Mouse (Mus musculus) layer of hippocampus, postnatal 10 days (tissue): ENCODE data around the gene Mindy4. TPM values are rescaled to one million over a fixed set of nuclear protein-coding genes. Genes with fewer than 3 reads are reported as not detected.

Experiments
- DNase-seq, 2 experiments: peaks; one replicate each; pipeline ENCODE4 v3.0.0; 2021; ENCODE audit warnings: low spot score in 2 of 2
- microRNA-seq, 2 experiments: library from miRNA; unstranded; fragments of <30 nt; microRNA quantifications; one replicate each; pipeline ENCODE4 v1.2.0; 2021
- total RNA-seq, 2 experiments: library from RNA; stranded (reverse); gene quantifications; 2 replicates each; pipeline ENCODE4 v1.2.3; 2021

The Mindy4 gene
- total RNA-seq, 2 experiments from 2014 or later: 10.9 to 12.5 TPM

GRCm38 (mm10) chr6:55367126-55367525 is 163.9 kb downstream of the Mindy4 start:
- DNase-seq: no peak

Small RNA genes lying within 50 kb of the gene (microRNA-seq; reads per million reads assigned to microRNA genes)
- gene Gm25458: 0 reads per million in 2 experiments

Other genes starting within 250 kb of the Mindy4 start
- gene Nod1, start 230.8 kb upstream of the Mindy4 start, total RNA-seq: 1 to 10 TPM; 3.1 to 4.1 TPM
- gene Ggct, start 210.4 kb upstream of the Mindy4 start, total RNA-seq: 10 to 100 TPM; 37.8 to 39.9 TPM
- gene Gars, start 165.4 kb upstream of the Mindy4 start, total RNA-seq: 100 to 1,000 TPM; 165 to 171 TPM
- 1 to 10 TPM; 2.3 to 3.2 TPM for gene Crhr2, start 70.4 kb upstream of the Mindy4 start, total RNA-seq
- gene Inmt, start 28.3 kb upstream of the Mindy4 start, total RNA-seq: under 1 TPM in 1 of 2 experiments, not detected in 1; 0.34 TPM
- 1 to 10 TPM in 1 of 2 experiments, under 1 TPM in 1; 0.49 to 5.4 TPM for gene Aqp1, start 133.0 kb downstream of the Mindy4 start, total RNA-seq
- not detected for gene Ghrhr, start 172.9 kb downstream of the Mindy4 start, total RNA-seq
- gene Adcyap1r1, start 248.6 kb downstream of the Mindy4 start, total RNA-seq: 100 to 1,000 TPM; 162 to 166 TPM